Mouse (Mus musculus) left cerebral cortex, postnatal 25 days (tissue): ENCODE data around the gene Psen2. TPM values are rescaled to one million over a fixed set of nuclear protein-coding genes. Genes with fewer than 3 reads are reported as not detected.

ENCODE experiments used
- DNase-seq, 2 experiments: peaks; one replicate each; pipeline ENCODE4 v3.0.0; 2022; ENCODE audit warnings: low spot score in 2 of 2, mixed read lengths in 1 of 2
- intact Hi-C: fragments of 180-260 bp; cut with DNase I; formaldehyde crosslinking; loops from one replicate; pipeline ENCODE4 v1.15.1; 2025
- total RNA-seq, 2 experiments: library from RNA; stranded (reverse); gene quantifications; 2 replicates each; pipeline ENCODE4 v1.2.3; 2021

The Psen2 gene
- total RNA-seq, result 10 to 100 TPM; 18.1 to 21.6 TPM

GRCm38 (mm10) chr1:180263364-180263997 is at the start of gene Psen2:
Psen2 (minus strand) TSS chr1:180263438.
- intact Hi-C loops, result no loop called here
- DNase-seq, result no peak

GRCm38 (mm10) chr1:180312792-180313311 is 49.6 kb upstream of the Psen2 start:
- no peak for DNase-seq
- intact Hi-C loops, result no loop called here

- no peak for DNase-seq
- intact Hi-C loops, result no loop called here
Observed at GRCm38 (mm10) chr1:180312286-180312685, 49.0 kb upstream of the Psen2 start.

- no peak for DNase-seq
- intact Hi-C loops, result no loop called here
Observed at GRCm38 (mm10) chr1:180308897-180309296, 45.7 kb upstream of the Psen2 start.

- intact Hi-C loops, result no loop called here
- DNase-seq, result no peak
Observed at GRCm38 (mm10) chr1:180307661-180308060, 44.4 kb upstream of the Psen2 start.

GRCm38 (mm10) chr1:180306889-180307288 is 43.7 kb upstream of the Psen2 start:
- intact Hi-C loops, result no loop called here
- DNase-seq, result no peak

- intact Hi-C loops, result no loop called here
- DNase-seq, result no peak
Observed at GRCm38 (mm10) chr1:180303600-180303999, 40.4 kb upstream of the Psen2 start.

GRCm38 (mm10) chr1:180302253-180303120 is 39.2 kb upstream of the Psen2 start:
- intact Hi-C loops, result no loop called here
- no peak for DNase-seq

GRCm38 (mm10) chr1:180300997-180301396 is 37.8 kb upstream of the Psen2 start:
- DNase-seq, result no peak
- intact Hi-C loops, result no loop called here

GRCm38 (mm10) chr1:180300292-180300691 is 37.1 kb upstream of the Psen2 start:
- intact Hi-C loops, result no loop called here
- DNase-seq, result no peak

GRCm38 (mm10) chr1:180299697-180300096 is 36.5 kb upstream of the Psen2 start:
- no peak for DNase-seq
- intact Hi-C loops, result no loop called here

GRCm38 (mm10) chr1:180296088-180296487 is 32.9 kb upstream of the Psen2 start:
- DNase-seq, result no peak
- intact Hi-C loops, result no loop called here

GRCm38 (mm10) chr1:180290358-180290757 is 27.1 kb upstream of the Psen2 start:
- intact Hi-C loops, result no loop called here
- DNase-seq, result no peak

- intact Hi-C loops, result no loop called here
- DNase-seq, result no peak
Observed at GRCm38 (mm10) chr1:180289788-180290187, 26.6 kb upstream of the Psen2 start.

- no peak for DNase-seq
- intact Hi-C loops, result no loop called here
Observed at GRCm38 (mm10) chr1:180288872-180289468, 25.7 kb upstream of the Psen2 start.

- intact Hi-C loops, result no loop called here
- DNase-seq, result no peak
Observed at GRCm38 (mm10) chr1:180288227-180288626, 25.0 kb upstream of the Psen2 start.

- DNase-seq, result no peak
- intact Hi-C loops, result no loop called here
Observed at GRCm38 (mm10) chr1:180286081-180286831, 23.0 kb upstream of the Psen2 start.

GRCm38 (mm10) chr1:180283813-180284768 is 20.9 kb upstream of the Psen2 start:
- DNase-seq, result peak in 1 of 2 experiments; percentile 15
- intact Hi-C loops, result no loop called here

GRCm38 (mm10) chr1:180282581-180282980 is 19.3 kb upstream of the Psen2 start:
- intact Hi-C loops, result no loop called here
- no peak for DNase-seq
